Mouse (Mus musculus) B cell, adult 2 months (primary cell): ENCODE measurements around the gene Pla2g6.

ENCODE experiments used
- DNase-seq, 2 experiments: peaks; one replicate each; pipeline ENCODE4 v3.0.0; 2022

The Pla2g6 gene

DNA sequence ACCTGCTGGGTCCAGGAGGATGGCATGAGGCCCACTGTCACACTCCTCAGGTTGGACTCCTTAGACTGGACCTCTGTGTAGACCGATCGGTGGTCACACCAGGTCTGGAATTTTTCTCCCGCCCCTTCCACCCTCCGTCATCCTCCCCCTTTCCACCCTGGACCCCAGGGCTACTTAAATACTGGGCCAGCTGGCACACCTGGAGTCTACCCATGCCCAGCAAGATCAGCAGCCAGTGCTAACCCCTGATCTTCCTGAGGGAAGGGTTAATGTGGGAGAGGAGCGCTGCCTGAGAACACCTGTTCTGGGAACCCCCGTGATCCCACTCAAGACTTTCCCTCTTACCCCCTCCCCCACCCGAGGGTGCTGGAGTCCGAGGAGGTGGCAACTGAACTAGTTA, 20.5 kb upstream of the Pla2g6 start:
- no peak for DNase-seq

DNA sequence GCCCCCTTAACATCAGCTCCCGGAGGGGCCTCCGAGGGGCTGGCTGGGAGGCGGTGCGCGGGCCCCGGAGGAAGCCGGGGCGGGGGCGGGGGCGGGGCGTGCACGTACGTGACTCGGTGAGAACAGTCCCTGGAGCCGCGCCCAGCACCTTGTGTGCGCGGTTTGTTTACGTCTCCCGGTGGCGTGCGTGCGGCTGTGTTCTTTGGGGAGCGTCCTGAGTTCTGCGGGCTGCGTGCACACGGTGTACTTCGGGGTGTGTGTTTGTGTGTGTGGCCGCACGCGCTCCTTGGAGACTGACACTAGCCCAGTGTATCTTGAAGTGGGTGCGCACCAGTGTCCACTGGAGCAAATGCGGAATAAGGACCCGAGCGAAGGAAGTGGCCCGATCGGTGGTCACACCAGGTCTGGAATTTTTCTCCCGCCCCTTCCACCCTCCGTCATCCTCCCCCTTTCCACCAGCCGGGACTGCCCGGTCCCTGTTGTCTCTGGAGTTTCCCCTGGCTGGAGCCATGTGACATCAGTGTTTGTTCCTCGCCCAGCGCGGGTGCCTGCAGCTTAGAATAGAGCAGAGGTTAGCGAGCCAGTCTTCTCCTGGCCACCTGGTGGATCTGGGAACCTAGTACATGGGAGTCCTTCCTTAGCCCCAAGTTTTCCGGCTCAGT, 19.8 kb upstream of the Pla2g6 start:
- DNase-seq, result peak; percentile 77 to 79

DNA sequence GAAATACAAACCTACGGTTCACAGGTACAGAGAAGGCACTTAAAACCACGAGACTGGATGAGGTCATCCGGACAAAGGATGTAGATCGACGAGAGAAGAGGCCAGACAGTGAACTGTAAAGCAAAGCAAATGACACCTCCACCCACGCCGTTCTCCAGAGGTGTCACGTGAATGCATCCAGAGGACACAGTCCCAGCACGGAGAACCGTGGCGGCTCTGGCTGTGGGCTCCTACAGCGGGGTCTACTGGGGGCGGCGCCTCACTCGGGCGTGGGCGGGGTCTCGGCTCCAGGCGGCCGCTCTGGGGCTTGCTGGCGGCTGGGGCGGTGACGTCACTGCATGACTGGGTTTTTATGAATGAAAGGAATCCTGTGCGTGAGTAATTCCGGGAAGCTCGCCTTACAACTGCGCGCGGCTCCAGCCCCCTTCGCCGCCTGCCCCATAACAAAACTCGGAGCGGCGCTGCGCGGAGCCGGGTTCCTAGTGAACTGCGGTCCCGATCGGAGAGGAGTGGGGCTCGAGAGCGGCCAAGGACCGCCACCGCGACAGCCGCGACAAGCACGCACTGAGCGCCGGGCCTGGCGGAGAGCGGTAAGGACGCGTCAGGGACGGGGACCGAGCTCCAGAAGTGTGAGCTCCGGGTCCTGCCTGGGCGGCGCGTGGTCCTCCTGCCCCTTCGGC, 19.1 kb upstream of the Pla2g6 start:
- DNase-seq, result peak; percentile 95

DNA sequence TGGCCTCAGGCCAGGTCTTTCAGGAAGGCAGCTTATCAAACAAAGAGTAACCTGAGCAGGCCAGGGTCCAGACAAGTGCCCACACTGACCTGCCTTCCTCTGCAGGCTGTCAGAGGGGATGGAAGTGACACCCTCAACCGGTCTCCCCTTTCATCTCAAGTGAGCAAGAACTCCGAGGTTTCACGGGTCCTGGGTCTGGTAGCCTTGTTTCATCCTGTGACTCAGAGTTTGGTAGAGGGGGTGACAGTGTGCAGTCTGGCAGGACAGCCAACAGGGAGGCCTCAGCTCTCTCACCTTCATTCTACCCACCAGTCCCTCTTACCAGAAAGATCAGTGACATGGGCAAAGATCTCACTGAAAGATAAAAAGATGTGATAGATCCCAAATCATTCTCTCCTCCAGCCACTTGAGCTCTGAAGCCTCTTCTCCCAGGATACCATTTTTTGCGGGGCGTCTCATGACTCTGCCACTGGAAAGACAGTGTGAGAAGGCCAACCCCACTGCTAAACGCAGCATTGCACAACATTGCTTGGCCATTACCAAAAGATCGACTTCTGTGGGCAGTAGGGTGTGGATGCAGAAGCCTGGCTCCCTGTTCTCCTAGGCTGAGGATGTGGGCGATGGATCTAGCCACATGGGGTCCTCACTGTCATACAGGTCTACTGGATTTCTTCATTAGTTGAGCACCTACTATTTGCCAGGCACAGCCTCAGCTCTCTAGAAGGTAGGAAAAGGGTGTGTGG, 18.0 kb upstream of the Pla2g6 start, which contains the start of gene Maff:
TSS of gene Maff (plus strand) at position 571 of the 743 bp plus-strand sequence.
- no peak for DNase-seq

DNA sequence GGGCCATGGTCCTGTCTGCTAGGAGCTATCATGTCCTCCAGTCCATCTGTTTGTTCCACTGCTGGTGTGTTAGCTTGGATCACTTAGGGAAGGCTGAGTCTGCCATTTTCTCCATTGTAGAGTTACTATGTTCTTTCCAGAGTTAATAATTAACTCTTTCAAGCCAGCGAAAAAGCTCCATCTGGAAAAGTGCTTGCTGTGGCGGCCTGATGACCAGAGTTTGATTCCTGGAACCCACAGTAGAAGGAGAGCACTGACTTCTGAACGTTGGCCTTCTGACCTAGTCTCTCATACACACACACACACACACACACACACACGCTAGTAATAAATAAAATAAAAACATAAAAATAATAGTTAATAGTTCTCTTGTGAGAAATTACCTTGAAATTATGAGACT, 16.4 kb upstream of the Pla2g6 start:
- DNase-seq, result no peak

DNA sequence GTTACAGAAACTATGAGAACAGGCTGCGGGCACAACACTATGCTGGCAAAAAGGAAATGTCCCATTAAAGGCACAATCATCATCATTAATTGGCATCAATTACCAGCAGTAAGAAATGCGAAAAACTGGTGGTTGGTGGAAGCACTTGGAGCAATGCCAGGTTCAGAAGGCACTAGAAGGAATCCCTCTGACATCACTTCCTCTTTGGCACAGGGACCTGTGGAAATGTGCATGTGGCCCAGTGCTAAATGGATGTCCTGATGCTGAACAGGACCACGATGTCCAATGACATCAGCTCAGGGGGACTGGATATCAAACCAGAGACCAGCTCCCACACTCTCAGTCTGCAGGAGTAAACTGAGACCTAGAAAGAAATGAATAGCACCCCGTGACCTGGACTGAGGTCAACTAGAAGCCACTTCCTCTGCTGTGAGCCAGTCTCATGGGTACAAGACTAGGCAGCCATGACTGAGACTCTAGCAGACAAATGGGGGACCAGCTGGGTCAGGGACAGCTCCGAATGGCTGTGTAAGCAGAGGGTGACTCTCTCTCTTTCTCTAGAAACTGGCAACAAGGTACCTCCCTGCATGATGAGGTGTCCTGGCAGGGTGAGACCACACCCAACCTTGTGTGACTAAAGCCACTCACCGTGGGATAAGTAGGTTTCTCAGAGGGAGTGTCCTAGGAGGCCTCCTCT, 14.6 kb upstream of the Pla2g6 start:
- peak in 1 of 2 experiments; percentile 43 for DNase-seq

DNA sequence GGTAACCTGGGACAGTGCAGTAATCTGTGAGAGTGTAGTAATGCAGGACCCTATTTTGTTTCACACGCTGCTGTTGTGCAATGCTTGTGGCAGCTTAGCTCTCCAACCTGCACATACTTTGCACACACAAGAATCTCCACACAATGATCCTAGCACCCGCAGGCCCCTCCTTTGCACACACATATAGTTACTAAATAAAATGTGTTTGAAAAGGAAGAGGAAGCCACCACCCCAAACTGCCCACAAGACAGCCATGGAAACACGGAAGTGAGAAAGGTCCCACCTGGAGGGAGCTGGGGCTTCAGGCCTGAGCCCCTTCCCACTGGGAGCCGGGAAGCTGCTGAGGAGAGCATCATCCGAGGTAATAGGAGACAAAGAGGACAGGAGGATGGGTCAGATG, 10.8 kb upstream of the Pla2g6 start:
- DNase-seq, result no peak

DNA sequence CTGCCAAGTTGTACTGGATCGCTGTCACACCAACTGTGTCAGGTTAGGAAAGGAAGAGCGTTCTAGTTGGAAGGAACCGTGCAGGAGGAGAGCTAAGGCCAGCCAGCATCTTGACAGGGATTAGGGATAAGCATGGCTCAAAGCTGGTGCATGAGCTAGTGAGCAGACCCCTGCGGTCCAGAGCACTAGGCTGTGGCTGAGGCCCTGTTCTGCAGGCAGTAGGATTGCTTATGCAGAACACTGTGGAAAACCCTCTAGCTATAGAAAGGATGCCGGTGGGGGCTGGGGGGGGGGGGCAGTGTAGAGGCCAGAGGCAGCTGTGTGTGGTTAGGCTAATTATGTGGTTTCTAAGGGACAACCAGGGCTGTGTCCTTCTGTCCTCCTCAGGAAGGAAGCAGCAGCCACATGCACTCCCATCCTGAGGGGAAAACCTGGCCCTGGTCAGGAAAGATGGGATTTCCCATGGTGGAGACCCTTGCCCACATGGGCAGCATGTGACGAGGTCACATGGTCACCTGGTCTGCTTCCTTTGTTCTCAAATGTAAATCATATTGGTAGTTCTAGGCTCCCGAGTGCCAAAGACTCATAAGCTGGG, 7.0 kb upstream of the Pla2g6 start:
- peak in 1 of 2 experiments; percentile 17 for DNase-seq

DNA sequence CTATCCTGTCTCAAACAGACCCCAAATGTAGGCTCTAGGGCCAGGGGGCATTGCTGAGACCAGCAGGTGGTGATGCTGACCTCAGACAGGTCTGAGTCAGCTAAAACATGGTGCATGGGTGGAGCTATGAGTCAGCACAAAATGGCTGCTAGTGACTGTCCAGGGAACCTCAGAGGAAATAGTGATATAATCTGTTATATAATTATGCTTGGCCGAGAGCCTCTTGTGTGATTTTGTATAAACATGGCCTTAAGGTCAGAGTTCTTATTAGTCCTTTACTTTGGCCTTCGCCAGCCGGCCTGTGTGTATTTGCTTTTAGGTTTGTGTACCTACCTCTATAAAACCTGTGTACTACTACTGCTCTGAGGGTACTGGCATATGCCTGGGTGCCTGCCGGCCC, 5.2 kb upstream of the Pla2g6 start:
- no peak for DNase-seq

DNA sequence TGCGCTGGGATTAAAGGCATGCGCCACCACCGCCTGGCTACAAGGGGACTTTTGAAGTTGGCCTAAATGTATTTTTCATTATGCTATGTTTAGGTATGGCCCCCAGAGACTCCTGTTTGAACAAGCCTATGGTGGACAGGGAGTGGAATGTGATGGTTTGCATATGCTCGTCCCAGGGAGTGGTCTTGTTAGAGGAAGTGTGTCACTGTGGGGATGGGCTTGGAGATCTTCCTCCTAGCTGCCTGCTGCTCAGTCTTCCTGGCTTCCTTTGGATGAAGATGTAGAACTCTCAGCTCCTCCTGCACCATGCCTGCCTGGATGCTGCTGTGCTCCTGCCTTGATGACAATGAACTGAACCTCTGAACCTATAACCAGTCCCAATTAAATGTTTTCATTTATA, 2.3 kb upstream of the Pla2g6 start:
- DNase-seq, result no peak

DNA sequence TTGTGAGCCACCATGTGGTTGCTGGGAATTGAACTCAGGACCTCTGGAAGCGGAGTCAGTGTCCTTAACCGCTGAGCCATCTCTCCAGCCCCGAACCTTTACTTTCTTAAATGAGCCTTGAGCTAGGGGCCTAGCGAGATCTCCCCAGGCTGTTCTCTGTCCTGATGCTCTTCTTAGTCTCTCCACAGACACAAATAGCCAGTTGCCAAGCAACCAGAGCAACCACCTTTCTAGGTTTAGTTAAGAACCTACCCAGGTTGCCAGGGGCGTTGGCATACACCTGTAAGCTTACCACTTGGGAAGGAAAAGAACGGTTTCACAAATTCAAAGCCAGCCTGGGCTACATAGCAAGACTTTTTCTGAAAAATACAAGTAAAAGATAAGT, 1.8 kb upstream of the Pla2g6 start:
- peak in 1 of 2 experiments; percentile 13 for DNase-seq

DNA sequence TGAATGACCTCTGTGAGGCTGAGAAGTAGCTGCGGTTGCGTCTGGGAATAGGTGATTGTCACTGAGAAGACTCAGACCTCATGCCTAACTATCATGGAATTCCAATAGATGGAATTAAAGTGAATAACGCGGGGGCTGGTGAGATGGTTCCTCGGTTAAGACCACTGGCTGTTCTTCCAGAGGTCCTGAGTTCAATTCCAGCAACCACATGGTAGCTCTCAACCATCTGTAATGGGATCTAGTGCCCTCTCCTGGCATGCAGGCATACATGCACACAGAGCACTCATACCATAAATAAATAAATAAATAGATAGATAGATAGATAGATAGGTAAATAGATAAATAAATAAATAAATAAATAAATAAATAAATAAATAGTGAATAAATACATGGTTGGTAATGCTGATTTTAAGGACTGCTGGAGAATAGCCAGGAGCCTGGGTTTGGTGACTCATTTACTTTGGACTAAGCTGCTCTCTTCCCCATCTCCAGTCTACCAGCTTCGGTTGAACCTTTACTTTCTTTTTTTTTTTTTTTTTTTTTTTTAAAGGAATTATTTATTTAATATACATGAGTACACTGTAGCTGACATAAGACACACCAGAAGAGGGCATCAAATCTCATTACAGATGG, 1.3 kb upstream of the Pla2g6 start:
- peak in 1 of 2 experiments; percentile 17 for DNase-seq

DNA sequence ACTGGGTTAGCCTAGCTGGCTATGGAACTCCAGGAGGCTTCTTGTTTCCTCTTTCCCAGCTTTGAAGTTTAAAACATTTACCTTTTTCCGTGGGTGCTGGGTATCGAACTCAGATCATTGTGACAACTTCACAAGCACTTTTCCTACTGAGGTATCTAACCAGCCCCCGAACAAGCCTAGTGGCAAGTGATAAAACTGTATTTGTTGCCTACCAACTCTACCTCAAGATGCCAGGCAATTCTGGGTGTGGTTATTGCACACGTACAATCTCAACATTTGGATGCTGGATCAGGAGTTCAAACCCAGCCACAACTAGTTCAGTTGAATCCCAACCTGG, 717 bp upstream of the Pla2g6 start:
- no peak for DNase-seq

DNA sequence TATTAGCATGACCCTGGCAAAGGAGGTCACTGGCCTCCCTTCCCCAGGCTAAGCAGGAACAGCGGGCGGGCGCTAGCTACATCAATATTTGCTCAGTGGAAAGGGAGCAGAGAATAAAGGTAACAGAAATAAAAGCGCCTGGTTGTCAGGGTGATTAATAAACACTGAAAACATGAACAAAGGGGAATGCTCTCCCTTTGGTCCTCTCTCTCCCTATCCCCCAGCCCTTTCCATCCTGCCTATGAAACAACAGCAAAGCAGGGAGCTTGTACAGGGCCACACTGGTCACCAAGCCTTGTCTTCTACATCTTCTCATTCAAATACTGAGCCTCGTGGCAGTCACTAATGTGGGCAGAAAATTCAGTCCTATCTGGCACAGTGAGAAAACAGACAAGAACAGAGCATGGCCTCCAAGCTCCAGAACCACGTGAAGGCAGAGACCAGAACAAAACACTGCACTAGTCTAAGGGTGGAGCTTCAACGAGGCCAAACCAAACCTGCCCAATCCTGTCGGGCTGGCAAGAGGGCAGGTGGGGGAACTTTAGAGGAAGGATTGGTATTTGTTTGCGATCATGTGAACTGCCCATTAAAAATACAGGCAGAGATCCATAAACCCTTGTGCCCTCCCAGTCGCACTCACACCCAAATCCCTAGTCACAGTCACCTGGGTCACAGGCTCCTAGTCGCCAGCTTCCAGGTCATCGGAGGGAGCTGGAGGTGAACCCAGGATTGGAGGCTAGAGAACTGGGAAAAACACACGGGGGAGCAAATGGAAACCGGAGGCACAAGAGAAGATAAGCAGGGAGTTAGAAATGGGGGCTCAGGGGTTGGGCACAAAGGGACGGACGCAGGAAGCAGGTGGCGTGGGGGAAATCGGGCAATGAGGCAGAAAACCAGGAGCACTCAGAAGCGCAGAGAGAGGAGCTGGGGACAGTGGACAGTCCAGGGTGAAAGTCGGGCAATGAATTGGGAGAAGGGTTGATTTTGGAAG, 924 bp downstream of the Pla2g6 start:
- DNase-seq, result peak; percentile 54 to 61

DNA sequence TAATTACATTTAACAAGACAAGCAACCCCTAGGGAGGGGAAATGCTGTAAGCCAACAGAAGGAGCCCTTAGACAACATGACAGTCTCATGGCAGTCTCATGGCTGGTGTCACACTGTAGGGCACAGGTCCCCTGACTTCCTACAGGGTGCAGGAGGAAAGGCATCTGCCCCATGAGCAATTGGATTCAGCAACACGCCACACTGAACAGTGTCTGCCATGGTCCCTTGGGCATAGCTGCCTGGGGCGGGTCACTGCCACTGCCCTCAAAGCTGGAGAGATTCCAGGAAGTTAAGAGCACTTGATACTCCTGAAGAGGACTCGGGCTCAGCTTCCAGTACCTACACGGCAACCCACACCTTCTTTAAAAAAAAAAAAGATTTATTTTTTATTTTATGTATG, 1.9 kb downstream of the Pla2g6 start:
- peak in 1 of 2 experiments; percentile 17 for DNase-seq

DNA sequence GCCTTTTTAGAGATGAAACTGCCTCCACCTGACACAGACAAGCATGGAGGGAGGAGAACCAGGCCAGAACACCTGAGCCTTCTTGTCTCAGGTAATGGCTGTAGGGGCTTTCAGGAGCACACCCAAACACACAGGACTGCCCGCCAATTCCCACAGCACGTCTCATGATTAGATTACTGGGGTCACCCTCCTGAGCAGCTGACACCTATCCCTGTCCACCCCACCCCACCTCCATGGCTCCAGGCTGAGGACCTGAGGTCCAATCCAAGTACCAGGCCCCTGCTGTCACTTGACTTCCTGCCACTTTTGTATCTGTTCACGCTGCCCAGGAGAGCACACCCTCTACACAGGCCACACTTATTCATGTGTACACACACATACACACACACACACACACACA, 2.4 kb downstream of the Pla2g6 start:
- no peak for DNase-seq

DNA sequence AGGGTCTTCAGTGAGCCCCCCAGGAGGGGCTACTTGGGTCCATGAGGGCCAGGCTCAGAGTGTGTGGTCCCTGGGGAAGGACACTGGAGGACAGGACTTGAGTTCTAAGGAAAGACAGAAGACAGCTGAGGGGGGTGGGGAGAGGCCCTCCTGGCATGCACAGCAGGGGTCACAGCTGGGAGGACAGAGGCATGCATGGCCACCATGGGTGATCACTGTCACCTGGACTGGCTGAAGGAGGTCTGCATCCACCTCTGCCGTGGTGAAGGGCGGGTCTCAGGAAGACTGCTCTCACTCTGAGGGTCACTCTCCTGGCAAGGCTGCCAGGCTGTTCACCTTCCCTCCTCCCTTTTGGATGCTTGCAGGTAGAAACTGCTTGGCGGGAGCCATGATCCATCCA, 3.8 kb downstream of the Pla2g6 start:
- DNase-seq, result no peak

DNA sequence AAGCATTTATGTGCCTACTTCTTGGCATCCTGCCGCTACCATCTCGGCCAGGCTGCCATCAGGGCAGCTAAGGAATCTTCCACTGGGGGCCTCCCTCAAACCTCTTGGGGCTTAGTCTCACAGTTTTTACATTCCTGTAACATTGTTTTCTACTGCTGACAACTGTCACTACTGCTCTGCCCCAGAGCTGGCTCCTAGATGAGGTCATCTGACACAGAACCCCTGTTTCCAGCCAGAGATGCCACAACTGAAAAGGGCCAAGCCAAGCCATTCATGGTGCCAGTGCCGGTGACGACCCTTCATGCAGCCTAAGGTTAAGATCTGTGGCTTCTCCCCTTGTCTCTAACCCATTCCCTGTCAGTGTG, 4.4 kb downstream of the Pla2g6 start:
- DNase-seq, result no peak

DNA sequence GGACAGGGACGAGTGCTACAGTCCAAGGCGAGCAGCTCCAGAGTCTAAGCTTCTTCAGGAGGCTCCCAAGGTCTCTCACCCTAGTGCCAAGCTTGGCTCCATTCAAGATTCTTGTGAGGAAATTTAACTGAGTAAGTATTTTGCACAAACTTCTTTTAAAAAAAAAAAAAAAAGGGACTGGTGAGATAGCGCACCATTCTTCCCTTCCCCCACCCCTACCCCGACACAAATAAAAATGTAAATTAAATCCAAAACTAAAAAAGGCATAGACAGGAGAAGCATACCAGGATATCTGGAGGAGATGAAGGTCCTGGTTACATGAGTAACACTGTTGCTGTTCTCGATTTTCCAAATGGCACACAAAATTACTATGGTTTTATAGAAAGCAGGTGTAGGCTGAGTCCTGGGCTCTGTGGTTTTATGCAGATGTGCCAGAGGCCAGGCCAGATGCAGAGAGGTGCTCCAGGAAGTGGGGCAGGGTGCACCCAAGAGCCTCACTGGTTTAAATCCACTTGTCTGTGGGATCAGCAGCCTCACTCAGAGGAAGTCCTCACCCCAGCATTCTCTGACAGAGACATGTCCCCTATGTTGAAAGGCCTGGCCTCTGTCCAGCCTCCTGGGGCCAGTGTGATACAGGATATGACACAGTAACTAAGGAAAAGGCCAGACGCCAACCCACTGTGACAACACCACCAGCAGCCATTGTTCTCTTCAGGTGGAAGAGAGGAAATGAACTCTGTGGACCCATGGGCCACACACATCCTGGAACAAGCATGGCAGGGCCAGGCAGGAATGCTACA, 5.0 kb downstream of the Pla2g6 start:
- DNase-seq, result peak in 1 of 2 experiments; percentile 40

DNA sequence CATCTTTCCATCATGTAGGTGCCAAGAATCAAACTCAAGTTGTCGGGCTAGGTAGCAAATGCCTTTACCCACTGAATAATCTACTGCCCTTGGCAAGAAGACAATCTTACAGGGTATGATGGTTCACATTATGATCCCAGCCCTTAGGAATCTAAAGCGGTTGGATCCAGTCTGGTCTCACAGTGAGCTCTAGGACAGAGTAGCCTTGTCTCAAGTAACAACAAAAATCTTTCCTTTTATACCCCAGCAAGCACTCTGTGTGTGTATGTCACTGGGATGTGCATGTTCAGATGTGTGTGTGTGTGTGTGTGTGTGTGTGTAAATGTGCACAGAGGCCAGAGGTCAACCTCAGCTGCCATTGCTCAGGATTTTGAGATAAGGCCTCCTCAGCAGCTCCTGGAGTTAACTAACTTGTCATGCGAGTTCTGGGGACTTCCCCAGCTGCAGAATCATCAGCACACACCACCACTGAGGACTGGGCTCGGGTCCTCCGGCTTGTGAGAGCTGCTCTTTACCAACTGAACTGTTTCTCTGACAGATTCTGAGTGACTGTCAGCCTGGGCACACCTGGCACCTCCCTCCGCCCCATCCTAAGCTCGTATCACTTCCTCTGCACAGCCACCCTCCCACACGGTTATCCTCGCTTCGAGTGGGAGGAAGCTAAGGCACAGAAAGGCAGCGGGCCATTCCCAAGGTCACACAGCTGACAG, 5.8 kb downstream of the Pla2g6 start:
- peak in 1 of 2 experiments; percentile 34 for DNase-seq
